Mouse (Mus musculus) liver, embryonic 14.5 days (tissue): ENCODE measurements at regions not wholly inside any gene's neighbourhood (a gene's known extent, or its start where the extent isn't known, plus 50 kb on each side); places are given as distances from the start of the nearest gene placed in this dataset.

ENCODE experiments used
- CTCF ChIP-seq: IDR thresholded peaks from 2 replicates; pipeline ENCODE4 v1.5.1; 2016; ENCODE audit warnings: antibody characterized with exemption, low read depth, control low read depth
- EP300 ChIP-seq: IDR thresholded peaks from 2 replicates; pipeline ENCODE4 v1.6.1; 2016; ENCODE audit warnings: antibody characterized with exemption, low read depth

DNA sequence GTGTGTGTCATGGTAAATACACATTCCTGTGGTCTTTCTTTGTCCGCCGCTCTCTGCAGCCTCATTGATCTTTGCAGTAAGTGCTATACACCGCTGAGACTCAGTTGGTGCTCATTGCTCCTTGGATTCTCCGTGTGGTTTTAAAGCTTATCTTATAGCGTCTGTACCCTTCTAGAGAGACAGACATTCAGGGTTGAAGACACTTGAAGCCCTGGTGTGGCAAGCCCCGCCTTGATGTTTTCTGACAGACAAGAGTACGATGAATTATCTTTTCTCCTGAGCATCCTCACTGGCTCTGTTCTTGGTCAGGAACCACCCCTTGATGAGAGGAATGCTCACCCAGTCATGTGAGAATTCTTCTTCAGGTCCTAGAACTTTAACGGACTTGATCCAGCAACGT lies 1182.7 kb upstream of the A1bg start:
- no peak for TF ChIP-seq CTCF
- no peak for TF ChIP-seq EP300
